Mouse (Mus musculus) regulatory T cell (primary cell): ENCODE data around the gene Exosc5.

ENCODE experiments used
- in situ Hi-C: fragments of 300-600 bp; cut with MboI, MseI; formaldehyde crosslinking; loops from one replicate; pipeline ENCODE4 v1.15.1; 2025; ENCODE audit warnings: high pct_unique_total_duplicates

The Exosc5 gene

GRCm38 (mm10) chr7:25632679-25633078 lies 26.3 kb upstream of the Exosc5 start:
- in situ Hi-C loops: no loop called here

DNA sequence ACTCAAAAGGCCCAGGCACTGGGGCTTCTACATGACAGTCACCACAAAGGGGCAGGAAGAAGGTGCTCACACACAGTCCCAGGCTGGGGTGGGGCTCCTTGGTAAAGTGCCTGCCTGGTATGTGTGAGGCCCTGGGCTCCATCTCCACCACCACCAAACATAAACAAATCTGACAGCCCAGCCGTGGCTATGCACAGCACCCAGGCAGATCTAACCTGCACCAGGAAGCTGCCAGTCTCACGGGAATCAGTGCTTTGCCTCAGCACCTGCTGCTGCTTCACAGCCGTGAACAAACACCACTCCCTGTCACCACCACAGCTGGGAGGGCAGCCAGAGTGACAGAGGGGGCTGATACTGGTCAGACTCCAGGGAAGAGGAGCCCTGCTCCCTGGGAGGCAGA lies 22.6 kb upstream of the Exosc5 start:
- in situ Hi-C loops: no loop called here

- in situ Hi-C loops: no loop called here
Measured at GRCm38 (mm10) chr7:25637099-25637498, 21.9 kb upstream of the Exosc5 start.

DNA sequence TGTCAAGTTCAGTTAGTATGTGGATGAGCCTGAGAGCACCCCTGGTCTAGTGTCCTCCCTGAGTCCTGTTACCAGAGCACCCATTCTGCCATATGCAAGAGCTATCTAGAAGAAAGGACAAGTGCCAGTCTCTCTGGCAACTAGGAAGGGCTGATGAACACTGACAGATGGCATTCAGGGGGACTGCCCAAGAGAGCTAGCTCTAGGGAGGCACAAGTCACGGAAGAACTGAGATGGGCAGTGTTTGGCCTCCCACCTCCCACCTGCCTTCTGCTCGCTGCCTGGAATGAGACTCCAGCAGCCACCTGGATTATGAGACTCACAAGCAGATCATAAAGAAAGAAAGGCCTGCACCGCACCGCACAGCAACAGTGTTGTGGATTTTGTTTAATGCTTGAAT lies 19.2 kb upstream of the Exosc5 start:
- in situ Hi-C loops: no loop called here

DNA sequence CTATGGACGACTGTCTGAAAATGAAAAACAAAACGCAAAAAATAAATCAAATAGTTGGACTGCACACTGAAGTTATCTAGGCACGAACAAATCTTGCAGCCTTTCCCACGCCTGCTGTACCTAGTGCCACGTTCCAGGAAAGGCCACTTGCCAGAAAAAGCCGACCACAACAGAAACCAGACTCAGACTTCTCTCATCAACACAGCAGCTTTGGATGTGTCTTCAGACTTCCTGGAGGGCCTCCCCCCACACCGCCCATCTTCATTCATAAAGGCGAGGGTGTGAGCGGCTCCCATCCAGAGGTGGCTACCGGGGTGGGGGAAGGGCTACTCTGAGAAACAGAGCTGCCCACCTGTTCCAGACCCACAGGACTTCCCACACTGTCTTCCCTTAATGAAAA lies 14.8 kb upstream of the Exosc5 start:
- in situ Hi-C loops: no loop called here

- in situ Hi-C loops: no loop called here
Measured at GRCm38 (mm10) chr7:25644631-25645030, 14.3 kb upstream of the Exosc5 start.

DNA sequence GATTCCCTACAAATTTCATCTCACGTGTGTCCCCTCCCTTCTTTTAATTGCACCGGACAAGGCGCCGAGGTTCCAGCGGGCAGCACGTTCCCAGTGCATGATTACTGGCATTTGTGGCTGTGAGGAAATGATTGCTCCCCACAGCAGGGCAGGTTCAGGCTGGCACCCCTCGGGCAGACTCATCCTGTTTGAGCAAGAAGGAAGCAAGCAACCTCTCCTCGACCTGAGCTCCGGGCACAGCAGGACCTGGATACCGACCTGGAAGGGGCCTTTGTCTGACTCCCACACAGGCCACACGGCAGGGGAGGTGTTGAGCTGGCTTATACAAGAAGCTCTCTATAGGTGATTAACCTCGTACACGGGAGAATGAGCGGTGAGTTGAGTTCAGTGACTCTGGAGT lies 13.9 kb upstream of the Exosc5 start:
- in situ Hi-C loops: no loop called here

- in situ Hi-C loops: no loop called here
Measured at GRCm38 (mm10) chr7:25647574-25648123, 11.3 kb upstream of the Exosc5 start.

GRCm38 (mm10) chr7:25649839-25650238 lies 9.1 kb upstream of the Exosc5 start:
- in situ Hi-C loops: no loop called here

- in situ Hi-C loops: no loop called here
Measured at GRCm38 (mm10) chr7:25651281-25651680, 7.7 kb upstream of the Exosc5 start.

DNA sequence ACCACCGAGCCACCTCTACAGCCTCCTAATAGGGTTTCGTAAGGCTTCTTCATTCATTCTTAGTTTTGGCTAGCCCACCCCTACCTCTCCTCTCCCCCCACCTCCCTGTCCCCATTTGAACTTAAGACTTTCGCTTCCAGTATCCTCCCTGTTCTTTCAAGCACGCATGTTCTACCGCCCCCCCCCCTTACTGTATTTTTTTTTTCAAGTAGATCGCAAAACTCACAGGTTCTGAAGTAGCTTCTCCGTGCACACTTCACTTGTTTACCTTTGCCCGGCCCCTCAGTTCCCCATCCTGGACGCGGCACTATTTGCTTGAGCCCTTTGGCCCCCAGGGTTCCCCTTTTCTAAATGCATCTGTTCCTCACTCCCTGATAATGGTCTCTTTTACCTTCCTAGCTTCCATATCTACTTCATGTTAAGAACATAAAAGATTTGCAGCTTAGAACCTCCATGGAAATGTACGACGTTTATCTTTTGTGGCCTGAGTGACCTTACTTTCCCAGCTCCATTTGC lies 6.7 kb upstream of the Exosc5 start:
- in situ Hi-C loops: no loop called here

GRCm38 (mm10) chr7:25655601-25656428 lies 3.1 kb upstream of the Exosc5 start:
- in situ Hi-C loops: loop anchor here (5.0 kb wide), 1 partner anchor 34 kb away; no protein-coding TSS in a partner anchor

- in situ Hi-C loops: loop anchor here (5.0 kb wide), 1 partner anchor 35 kb away; no protein-coding TSS in a partner anchor
Measured at GRCm38 (mm10) chr7:25657785-25658184, 1.2 kb upstream of the Exosc5 start.

DNA sequence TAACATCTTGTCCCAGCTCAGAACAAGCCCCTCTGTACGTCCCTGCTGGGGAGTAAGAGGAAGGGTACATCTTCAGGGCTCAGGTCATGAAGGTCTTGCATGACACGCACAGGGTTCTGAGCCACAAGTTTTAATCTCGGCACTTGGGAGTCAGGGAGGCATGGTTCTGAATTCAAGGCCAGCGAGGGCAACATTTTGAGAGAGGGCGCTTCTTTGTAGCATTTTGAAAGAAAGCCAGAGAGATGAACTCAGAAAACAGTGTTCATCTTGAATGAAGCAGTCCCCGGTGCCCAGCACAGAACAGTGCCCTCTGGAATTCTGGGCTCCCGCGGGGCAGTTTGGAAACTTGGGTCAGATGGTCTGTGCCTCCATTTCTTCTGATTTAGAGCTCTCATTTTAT lies 7.4 kb downstream of the Exosc5 start:
- in situ Hi-C loops: no loop called here

DNA sequence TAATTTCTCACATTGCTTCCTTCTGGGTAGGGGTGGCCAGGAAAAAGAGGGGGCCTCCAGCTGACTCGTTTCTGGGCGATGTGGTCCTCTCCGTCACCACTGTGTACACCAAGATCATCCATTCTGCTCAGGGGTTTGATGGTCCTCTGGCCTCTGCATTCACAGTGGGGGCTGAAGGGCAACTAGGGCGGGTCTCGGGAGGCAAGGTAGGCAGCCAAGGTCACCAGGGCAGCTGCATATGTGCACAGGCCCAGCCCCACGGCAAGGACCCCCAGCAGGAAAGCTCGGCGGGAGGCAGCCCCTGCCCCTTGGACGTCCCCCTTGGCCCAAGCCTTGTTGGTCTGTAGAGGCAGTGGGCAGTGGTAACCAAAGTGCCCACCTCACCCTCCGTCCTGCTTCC lies 10.2 kb downstream of the Exosc5 start:
- in situ Hi-C loops: no loop called here

- in situ Hi-C loops: no loop called here
Measured at GRCm38 (mm10) chr7:25669631-25670030, 10.7 kb downstream of the Exosc5 start.

GRCm38 (mm10) chr7:25670096-25670495 lies 11.1 kb downstream of the Exosc5 start:
- in situ Hi-C loops: no loop called here

GRCm38 (mm10) chr7:25671686-25672085 lies 12.7 kb downstream of the Exosc5 start:
- in situ Hi-C loops: no loop called here

- in situ Hi-C loops: no loop called here
Measured at GRCm38 (mm10) chr7:25672442-25672841, 13.5 kb downstream of the Exosc5 start.

GRCm38 (mm10) chr7:25674297-25674696 lies 15.3 kb downstream of the Exosc5 start:
- in situ Hi-C loops: no loop called here

DNA sequence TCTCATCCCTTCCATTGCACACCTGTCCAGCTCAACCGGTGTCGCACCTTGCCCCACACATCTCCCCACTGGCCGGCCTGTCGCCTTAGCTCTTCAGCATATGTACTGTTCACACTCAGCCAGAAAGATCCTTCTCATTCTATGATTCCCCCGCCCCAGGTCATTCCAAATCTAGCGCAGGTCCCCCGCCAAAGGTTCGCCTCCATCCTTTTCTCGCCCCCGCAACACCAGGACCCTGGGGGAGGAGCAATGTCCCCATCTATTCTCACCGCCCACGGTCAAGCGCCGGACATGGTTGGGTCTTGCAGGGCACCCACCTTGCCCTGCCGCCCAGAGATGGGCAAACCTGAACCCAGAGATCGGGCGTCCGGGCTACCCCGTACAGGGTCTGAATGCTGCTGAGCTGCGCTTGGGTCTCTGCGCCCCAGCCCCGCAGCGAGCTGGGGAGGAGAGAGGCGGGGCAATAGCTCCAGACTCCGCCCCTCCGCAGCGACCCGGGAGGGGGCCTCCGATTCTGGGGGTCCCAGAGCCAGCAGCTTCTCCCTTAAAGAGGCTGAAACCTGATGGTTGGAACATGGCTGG lies 15.8 kb downstream of the Exosc5 start, which contains the start of gene Tmem91:
Tmem91 (minus strand) TSS at position 448 of the 582 bp plus-strand sequence.
- in situ Hi-C loops: loop anchor here (25.0 kb wide), 1 partner anchor 1512 kb away; the partner anchor contains the start of genes BC024978, Gm21983, Mia and Rab4b

GRCm38 (mm10) chr7:25675405-25675804 lies 16.4 kb downstream of the Exosc5 start:
- in situ Hi-C loops: loop anchor here (25.0 kb wide), 1 partner anchor 1512 kb away; the partner anchor contains the start of genes BC024978, Gm21983, Mia and Rab4b
